Mouse (Mus musculus) heart, postnatal 0 days (tissue): Measurements from ENCODE around the gene Grap2.

Source experiments
- CTCF ChIP-seq: IDR thresholded peaks from 2 replicates; pipeline ENCODE4 v1.5.1; 2016; ENCODE audit warnings: antibody characterized with exemption, control low read depth, low read depth
- EP300 ChIP-seq: IDR thresholded peaks from 2 replicates; pipeline ENCODE4 v1.6.1; 2016; ENCODE audit warnings: antibody characterized with exemption, low read depth

DNA sequence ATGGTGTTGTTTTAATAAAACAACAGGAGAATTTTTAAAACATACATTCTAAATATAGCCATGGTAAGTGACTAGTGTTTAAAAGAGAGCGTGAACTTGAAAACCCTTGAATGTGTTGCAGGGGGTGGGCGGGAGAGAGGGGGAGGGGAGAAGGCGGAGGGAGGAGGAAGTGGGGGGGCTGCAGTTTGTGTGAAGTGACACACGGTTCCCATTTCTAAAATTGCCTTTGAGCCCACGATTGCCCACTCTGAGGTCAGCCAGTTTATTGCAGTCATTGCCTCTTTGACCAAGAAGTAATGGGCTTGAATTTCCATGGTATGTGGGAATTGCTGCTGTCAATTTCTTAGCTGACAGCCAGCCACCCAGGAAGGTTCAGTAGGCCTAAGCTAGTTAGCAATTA is 41.5 kb downstream of the Grap2 start:
- TF ChIP-seq CTCF (no peak), EP300 (no peak)
